Mouse (Mus musculus): ENCODE results near the gene Glis3.

Glis3 gene

DNA sequence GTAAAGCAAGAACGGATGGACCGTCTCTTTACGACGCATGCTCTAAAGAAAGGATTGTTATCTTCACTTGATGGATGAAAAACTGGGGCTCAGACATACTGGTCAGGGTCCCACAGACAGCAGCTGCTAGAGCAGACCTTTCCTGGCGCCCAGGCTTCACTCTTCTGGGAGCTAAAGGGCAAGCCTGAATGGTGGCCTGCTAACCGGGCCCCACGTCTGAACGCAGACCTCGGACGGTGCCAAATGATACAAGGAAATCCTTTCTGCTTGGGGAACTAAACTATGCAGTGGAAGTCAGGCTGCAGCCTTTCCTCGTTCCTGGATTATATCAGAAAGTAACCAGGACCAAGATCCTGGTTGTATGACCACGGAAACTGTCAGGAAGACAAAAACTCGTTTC, 86.9 kb downstream of the Glis3 start:
- DNase-seq (ENCODE audit: low read depth, low spot score) = no peak

DNA sequence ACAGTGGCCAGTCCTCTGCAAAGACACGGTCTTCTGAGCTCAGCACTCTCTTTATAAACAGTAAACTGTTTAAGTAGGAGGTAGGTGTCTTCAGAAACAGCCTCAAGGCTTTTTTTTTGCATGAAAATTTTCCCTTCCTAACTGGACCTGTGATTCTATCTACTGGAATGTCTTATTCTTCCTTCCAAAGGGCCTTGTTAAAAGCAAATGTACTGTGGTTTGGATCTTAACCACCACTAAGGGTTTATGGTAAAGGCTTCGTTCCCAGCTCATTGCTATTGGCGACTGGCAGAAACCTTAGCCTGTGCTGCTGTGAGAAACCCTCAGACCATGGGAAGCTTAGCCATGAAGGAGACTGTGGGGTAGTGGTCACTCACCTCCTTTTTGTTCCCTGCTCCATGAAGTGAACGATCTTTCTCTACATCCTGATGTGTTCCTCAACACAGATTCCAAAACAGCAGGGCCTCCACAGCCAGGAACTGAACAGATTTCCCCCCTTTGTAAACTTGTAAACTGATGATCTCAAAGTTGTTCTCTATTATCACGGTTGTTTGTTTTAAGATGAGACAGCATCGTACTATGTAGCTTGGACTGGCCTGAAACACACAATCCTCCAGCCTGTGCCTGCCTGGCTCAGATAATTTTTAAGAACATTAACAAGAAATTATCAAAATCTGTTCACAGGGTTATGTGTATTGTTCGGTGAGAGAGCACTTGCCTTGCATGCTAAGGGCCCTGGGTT, 88.0 kb downstream of the Glis3 start:
- DNase-seq (ENCODE audit: low read depth, low spot score) = no peak

- no peak for DNase-seq (ENCODE audit: low read depth, low spot score)
Measured at GRCm38 (mm10) chr19:28580499-28580898, 99.4 kb downstream of the Glis3 start.

DNA sequence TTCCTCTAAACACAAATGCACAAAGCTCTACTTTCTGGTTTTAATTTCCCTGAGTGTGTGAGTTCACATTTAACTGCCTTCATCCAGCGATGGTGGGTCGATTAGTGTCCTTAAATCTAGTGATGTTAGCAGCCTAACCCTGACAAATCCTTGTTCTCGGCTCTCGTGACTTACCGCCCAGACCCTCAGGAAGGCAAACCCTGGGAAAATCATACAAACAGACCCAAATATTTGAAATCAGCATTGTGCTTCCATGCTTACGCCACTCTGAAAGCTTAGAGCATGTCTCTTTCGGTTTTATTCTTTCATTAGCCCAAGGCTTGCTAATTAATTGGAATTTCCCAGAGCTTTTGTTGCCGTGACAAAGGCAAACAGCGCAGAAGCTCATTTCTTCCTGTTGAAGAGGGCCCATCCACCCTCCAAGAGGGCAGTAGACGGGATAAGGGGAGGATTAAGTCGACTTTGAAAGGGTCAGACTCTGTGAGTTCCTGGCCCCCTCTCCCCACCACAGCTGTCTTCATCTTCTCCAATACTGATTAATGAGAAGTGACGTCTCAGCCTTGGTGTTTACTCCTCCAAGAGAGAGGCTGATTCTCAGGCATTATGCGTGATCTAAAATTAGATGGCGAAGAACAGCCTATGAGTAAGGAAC, 100.0 kb downstream of the Glis3 start:
- no peak for DNase-seq (ENCODE audit: low read depth, low spot score)

- DNase-seq (ENCODE audit: low read depth, low spot score) = no peak
Measured at GRCm38 (mm10) chr19:28577023-28577422, 102.9 kb downstream of the Glis3 start.

DNA sequence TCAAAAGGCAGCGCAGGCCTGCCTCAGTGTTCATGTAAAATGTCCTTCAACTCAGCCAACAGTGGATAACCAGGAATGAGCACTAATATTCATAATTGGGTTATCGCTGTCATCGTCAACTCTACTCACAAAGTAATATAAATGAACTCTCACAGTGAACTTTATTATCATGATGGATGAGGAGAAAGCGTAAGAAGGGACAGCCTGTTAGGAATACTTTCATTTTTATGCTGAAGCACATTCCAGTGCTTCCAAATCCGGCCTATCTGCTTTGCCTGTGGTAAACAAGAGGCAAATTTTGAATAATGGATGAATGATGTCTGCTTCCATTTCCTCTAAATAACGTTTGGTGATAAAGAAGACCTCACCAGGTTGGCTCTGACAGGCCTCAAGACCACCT, 103.3 kb downstream of the Glis3 start:
- DNase-seq (ENCODE audit: low read depth, low spot score) = no peak

DNA sequence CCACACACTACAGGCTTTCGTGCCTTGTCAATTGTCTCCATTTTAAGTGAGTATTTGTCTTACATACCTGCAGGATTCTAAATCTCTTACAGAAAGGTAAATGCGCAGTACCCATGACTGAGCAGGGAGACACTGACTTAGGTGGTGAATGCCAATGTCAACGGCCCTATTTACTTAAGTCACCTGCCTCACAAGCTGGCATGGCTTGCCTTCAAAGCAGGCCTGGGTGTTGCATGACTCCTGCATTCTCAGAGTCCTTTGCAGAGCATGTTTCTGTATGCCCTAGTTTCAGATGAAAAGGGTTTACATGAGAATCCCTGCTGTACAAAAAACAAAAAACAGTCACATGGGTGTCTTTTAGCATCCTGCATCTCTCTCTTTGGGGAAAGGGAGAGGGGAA, 106.2 kb downstream of the Glis3 start:
- DNase-seq (ENCODE audit: low read depth, low spot score) = no peak

- no peak for DNase-seq (ENCODE audit: low read depth, low spot score)
Measured at GRCm38 (mm10) chr19:28569856-28570255, 110.0 kb downstream of the Glis3 start.

- DNase-seq (ENCODE audit: low read depth, low spot score) = no peak
Measured at GRCm38 (mm10) chr19:28567100-28567499, 112.8 kb downstream of the Glis3 start.

DNA sequence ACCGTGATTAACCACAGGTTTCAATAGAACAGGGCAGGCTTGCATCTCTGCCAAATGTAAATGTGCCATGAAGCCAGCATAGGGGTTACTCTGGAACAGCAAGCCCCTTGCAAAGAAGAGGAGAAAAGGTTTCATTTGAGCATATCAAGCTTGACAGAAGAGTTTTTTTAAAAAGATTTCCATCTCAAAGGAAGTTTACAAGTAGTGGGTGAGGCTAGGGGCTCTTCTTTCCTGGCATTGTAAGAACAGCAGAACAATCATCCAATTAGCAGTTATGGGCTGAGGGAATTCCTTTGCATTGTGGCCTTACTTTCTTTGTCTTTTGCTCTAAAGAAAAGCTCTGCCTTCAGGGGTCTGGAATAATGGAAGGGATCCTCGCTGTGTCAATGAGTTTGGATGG, 113.3 kb downstream of the Glis3 start:
- DNase-seq (ENCODE audit: low read depth, low spot score) = no peak

DNA sequence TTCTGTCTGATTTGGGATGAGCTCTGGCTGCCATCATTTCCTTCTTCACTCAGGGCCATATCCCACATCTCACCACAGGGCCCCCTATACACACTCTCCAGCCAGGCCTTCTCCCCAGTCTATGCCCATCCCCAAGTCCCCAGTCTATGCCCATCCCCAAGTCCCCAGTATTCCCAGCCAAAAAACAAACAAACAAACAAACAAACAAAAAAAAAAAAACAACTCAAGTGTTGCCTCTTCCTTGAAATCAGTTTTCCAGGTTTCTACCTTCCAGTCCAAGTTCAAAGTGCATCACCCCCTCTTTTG, 118.2 kb downstream of the Glis3 start:
- DNase-seq (ENCODE audit: low read depth, low spot score) = no peak

DNA sequence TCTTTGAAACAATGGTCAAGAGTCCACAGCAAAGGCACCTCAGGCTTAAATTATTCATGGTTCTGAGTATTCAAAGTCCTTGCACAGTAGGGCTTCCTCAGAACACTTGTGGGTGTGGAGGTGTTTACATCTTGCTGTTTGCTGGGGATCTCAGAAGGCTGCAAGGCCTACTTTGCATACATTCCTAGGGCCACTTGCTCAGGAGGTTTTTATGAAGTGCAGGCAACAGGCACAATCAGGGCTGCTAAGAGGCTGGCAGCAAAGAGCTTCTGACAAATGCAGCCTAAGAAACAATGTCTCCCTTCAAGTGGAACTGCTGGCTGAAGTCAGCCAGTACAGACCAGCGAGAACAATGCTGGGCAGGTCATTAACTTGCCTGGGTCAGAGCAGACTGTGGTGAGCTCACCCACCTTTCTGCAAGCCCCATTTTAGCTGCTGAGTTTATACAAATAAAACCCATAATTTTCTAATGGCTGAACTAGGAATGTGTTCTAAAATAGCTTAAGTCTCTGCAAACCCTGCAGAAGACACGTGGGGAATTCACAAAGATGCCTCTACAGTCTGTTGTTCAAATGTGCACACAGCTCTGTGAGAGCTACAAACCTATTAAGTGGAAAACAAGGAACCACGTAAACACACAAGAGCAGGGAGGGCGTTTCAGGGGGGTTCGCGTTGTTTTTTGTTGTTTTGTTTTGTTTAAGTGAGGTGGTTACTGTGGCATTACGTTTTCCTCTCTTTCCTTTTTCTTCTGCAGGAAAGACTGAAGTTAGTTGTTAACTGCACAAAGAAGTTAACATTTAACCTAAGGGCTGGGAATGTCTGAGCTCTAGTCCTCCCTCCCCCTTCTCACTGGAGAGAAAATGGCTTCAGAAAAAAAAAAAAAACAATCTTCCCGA, 118.8 kb downstream of the Glis3 start:
- DNase-seq (ENCODE audit: low read depth, low spot score) = no peak

DNA sequence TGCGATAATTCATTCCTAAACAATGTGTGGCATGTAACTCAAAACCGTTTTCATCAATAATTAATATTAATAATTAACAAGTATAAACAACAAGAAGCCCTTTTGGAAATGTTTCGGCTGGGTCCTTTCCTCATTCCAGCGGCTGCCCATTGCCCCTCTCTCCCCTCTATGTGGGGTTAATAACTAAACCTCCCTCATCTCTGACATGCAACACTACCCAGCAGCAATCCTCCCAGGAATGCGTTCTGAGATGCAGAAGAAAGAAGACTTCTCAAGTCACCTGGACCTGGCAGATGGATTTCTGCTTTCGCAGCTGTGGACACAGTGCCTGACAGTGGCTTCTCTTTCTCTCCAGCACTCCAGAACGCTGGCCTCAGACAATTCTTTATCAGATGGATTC, 120.0 kb downstream of the Glis3 start:
- no peak for DNase-seq (ENCODE audit: low read depth, low spot score)

GRCm38 (mm10) chr19:28559400-28559799, 120.5 kb downstream of the Glis3 start:
- DNase-seq (ENCODE audit: low read depth, low spot score) = no peak

DNA sequence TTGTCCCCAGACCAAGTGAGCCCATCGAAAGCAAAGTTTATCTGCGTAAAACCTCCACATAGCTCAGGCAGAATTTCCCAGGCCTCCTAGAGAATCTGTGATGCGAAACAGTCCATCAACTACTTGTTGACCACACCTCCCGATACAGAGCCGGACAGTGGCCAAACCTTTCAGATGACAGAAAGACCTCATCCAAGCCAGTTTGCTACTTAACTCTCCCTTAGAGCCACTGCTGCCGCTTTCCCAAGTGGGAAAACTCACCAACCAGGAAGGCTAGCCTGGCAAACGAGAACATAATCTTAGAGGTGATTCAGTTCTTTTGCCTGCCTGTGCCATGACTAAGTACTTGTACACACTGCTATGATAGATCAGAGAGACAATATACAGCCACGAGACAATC, 121.2 kb downstream of the Glis3 start:
- no peak for DNase-seq (ENCODE audit: low read depth, low spot score)

- no peak for DNase-seq (ENCODE audit: low read depth, low spot score)
Measured at GRCm38 (mm10) chr19:28557559-28558328, 122.1 kb downstream of the Glis3 start.

DNA sequence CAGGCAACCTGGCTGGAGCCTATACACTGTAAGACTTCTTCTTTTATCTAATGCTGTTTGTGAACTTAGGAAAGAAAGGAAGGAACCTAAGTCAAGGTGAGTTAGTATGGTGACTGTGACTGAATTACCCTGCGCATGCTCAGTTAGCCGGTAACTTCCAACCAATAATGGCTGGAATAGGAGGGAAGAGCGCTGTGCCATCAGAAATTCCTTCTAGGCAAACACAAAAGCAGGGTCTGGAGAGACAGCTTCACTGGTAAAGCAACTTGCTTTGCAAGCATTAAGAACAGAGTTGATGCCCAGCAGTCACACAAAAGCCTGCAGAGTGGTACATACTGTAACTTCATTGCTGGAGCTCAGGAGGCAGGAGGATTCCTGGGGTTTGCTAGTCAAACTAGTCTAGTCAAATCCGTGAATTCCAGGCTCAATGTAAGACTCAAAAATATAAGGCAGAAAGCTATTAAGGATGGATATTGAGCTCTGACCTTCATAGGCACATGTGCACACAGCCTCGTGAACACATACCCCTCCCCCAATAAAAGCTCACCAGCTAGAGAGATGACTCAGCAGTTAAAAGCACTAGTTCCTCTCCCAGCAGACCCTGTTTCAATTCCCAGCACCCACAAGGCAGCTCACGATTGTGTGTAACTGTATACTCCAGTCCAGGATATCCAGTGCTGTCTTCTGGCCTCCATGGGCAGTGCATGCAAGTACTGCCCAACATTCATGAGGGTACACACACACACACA, 124.5 kb downstream of the Glis3 start:
- DNase-seq (ENCODE audit: low read depth, low spot score) = no peak

- DNase-seq (ENCODE audit: low read depth, low spot score) = no peak
Measured at GRCm38 (mm10) chr19:28550611-28551010, 129.3 kb downstream of the Glis3 start.

- no peak for DNase-seq (ENCODE audit: low read depth, low spot score)
Measured at GRCm38 (mm10) chr19:28546933-28547332, 132.9 kb downstream of the Glis3 start.

- DNase-seq (ENCODE audit: low read depth, low spot score) = no peak
Measured at GRCm38 (mm10) chr19:28545493-28545892, 134.4 kb downstream of the Glis3 start.

- no peak for DNase-seq (ENCODE audit: low read depth, low spot score)
Measured at GRCm38 (mm10) chr19:28538813-28539212, 141.1 kb downstream of the Glis3 start.
